Mouse (Mus musculus) kidney, adult 2 months (tissue): ENCODE measurements around the gene Omg.

ENCODE experiments used
- CTCF ChIP-seq: fragments of 200-500 bp; conservative IDR thresholded peaks from 2 replicates; pipeline ENCODE4 v1.5.1; 2011; ENCODE audit warnings: low read depth, mild to moderate bottlenecking, control low read depth, low read length, moderate library complexity, mixed read lengths; ENCODE audit not compliant: insufficient read depth, insufficient read length
- POLR2A ChIP-seq: fragments of 200-500 bp; IDR thresholded peaks from one replicate; pipeline ENCODE4 v1.6.1; 2011; ENCODE audit warnings: low read depth, low read length, control low read depth

- TF ChIP-seq CTCF (no peak), POLR2A (no peak)
Measured at GRCm38 (mm10) chr11:79521930-79522329, 18.0 kb upstream of the Omg start.
